Mouse (Mus musculus): Measurements from ENCODE around the gene Elob. TPM values are rescaled to one million over a fixed set of nuclear protein-coding genes. Genes with fewer than 3 reads are reported as not detected.
A peak's percentile ranks its signal among the peaks of the same experiment; 100 is the strongest.

Gene Elob
- polyA plus RNA-seq, 1 experiment from 2014 or later = 1,117 TPM

- no peak for ATAC-seq (ENCODE audit: low FRiP score)
- Histone ChIP-seq H3K9ac (no peak overlapping the region), H3K27me3 (0 out of 2 replicates have a peak, but pooled peaks cover 4% of the 10 kb centered on the region), H3K4me1 (peaks cover 13% of the 10 kb centered on the region), H3K9me3 (replicated peaks) (no peaks in the 10 kb centered on the region), H3K4me2 (replicated peaks) (no peak overlapping the region), H3K4me3 (no peak overlapping the region), H3K36me3 (no peaks in the 10 kb centered on the region), H3K27ac (no peak overlapping the region)
- 93% methylated on average over 8 of the region's 8 CpGs for WGBS
These were observed 33.6 kb downstream of the Elob start for GRCm38 (mm10) chr17:23795323-23795722.

GRCm38 (mm10) chr17:23791079-23791357 lies 37.9 kb downstream of the Elob start:
- Histone ChIP-seq H3K9me3 (replicated peaks) (no peaks in the 10 kb centered on the region), H3K4me2 (replicated peaks) (peak overlapping the region; percentile 54), H3K4me1 (peaks cover 20% of the 10 kb centered on the region), H3K4me3 (peak overlapping the region; percentile 33), H3K36me3 (no peaks in the 10 kb centered on the region), H3K27ac (peak overlapping the region; percentile 87), H3K27me3 (no peaks in the 10 kb centered on the region), H3K9ac (peak overlapping the region; percentile 68)
- 61% methylated on average over 2 of the region's 2 CpGs for WGBS
- peak; percentile 13; the same call in 1 of the 2 replicates for ATAC-seq (ENCODE audit: low FRiP score)

GRCm38 (mm10) chr17:23790269-23791078 lies 38.5 kb downstream of the Elob start, which contains the start of gene Srrm2:
Srrm2 (plus strand) TSS chr17:23790532.
- Histone ChIP-seq H3K4me2 (replicated peaks) (peak within 1 kb of the TSS; percentile 54), H3K36me3 (no peaks in the 10 kb centered on the region), H3K4me1 (peaks cover 20% of the 10 kb centered on the region), H3K9me3 (replicated peaks) (no peaks in the 10 kb centered on the region), H3K9ac (peak within 1 kb of the TSS; percentile 68), H3K27ac (peak within 1 kb of the TSS; percentile 87), H3K27me3 (no peaks in the 10 kb centered on the region), H3K4me3 (peak within 1 kb of the TSS; percentile 33)
- 1% methylated on average over 29 of the region's 29 CpGs for WGBS
- peak; percentile 65 for ATAC-seq (ENCODE audit: low FRiP score)

- 14% methylated on average over 8 of the region's 8 CpGs for WGBS
- Histone ChIP-seq H3K4me2 (replicated peaks) (peak overlapping the region; percentile 54), H3K4me3 (peak overlapping the region; percentile 33), H3K4me1 (peaks cover 20% of the 10 kb centered on the region), H3K9me3 (replicated peaks) (no peaks in the 10 kb centered on the region), H3K27me3 (no peaks in the 10 kb centered on the region), H3K36me3 (no peaks in the 10 kb centered on the region), H3K27ac (peak overlapping the region; percentile 87), H3K9ac (peak overlapping the region; percentile 68)
- ATAC-seq (ENCODE audit: low FRiP score) = no peak
These were observed 39.1 kb downstream of the Elob start for GRCm38 (mm10) chr17:23789749-23790268.

GRCm38 (mm10) chr17:23788973-23789372 lies 40.0 kb downstream of the Elob start:
- H3K4me1 ChIP-seq = peaks cover 20% of the 10 kb centered on the region
- ATAC-seq (ENCODE audit: low FRiP score) = no peak
- H3K9ac ChIP-seq = no peak overlapping the region
- H3K4me3 ChIP-seq = no peak overlapping the region
- H3K4me2 ChIP-seq (replicated peaks) = no peak overlapping the region
- no peaks in the 10 kb centered on the region for H3K27me3 ChIP-seq
- no peaks in the 10 kb centered on the region for H3K9me3 ChIP-seq (replicated peaks)
- no peaks in the 10 kb centered on the region for H3K36me3 ChIP-seq
- H3K27ac ChIP-seq = no peak overlapping the region
- WGBS = 93% methylated on average over 4 of the region's 4 CpGs

- Histone ChIP-seq H3K36me3 (no peaks in the 10 kb centered on the region), H3K27ac (peak overlapping the region; percentile 89), H3K9me3 (replicated peaks) (no peaks in the 10 kb centered on the region), H3K4me1 (peaks cover 17% of the 10 kb centered on the region), H3K9ac (peak overlapping the region; percentile 54; the same call in 1 of the 2 replicates), H3K4me2 (replicated peaks) (peak overlapping the region; percentile 76), H3K27me3 (no peaks in the 10 kb centered on the region), H3K4me3 (peak overlapping the region; percentile 59)
- peak; percentile 58 for ATAC-seq (ENCODE audit: low FRiP score)
- 17% methylated on average over 13 of the region's 13 CpGs for WGBS
These were observed 42.4 kb downstream of the Elob start for GRCm38 (mm10) chr17:23786510-23786931.

- 2% methylated on average over 43 of the region's 43 CpGs for WGBS
- peak within 1 kb of the TSS; percentile 59 for H3K4me3 ChIP-seq
- peak within 1 kb of the TSS; percentile 89 for H3K27ac ChIP-seq
These were observed 43.1 kb downstream of the Elob start, which contains the start of gene Flywch2 for GRCm38 (mm10) chr17:23785561-23786471. Flywch2 (minus strand) TSS chr17:23786081.

GRCm38 (mm10) chr17:23783352-23783751 lies 45.6 kb downstream of the Elob start:
- Histone ChIP-seq H3K9me3 (replicated peaks) (no peaks in the 10 kb centered on the region), H3K36me3 (no peaks in the 10 kb centered on the region), H3K4me1 (no peaks in the 10 kb centered on the region; the same call in 1 of the 2 replicates), H3K27ac (no peak overlapping the region), H3K27me3 (no peaks in the 10 kb centered on the region), H3K4me3 (no peak overlapping the region), H3K4me2 (replicated peaks) (no peak overlapping the region), H3K9ac (no peak overlapping the region)
- no peak for ATAC-seq (ENCODE audit: low FRiP score)

More at GRCm38 (mm10) chr17:23785561-23786471, 43.1 kb downstream of the Elob start, which contains the start of gene Flywch2:
- H3K27me3 ChIP-seq = no peaks in the 10 kb centered on the region
- H3K9ac ChIP-seq = peak within 1 kb of the TSS; percentile 81
- H3K9me3 ChIP-seq (replicated peaks) = no peaks in the 10 kb centered on the region
- peak within 1 kb of the TSS; percentile 76 for H3K4me2 ChIP-seq (replicated peaks)
- H3K36me3 ChIP-seq = no peaks in the 10 kb centered on the region
- H3K4me1 ChIP-seq = peaks cover 10% of the 10 kb centered on the region
- peak; percentile 85 for ATAC-seq (ENCODE audit: low FRiP score)

- H3K4me2 ChIP-seq (replicated peaks) = no peak overlapping the region
- no peaks in the 10 kb centered on the region for H3K27me3 ChIP-seq
- ATAC-seq (ENCODE audit: low FRiP score) = no peak
- no peak overlapping the region for H3K9ac ChIP-seq
- no peaks in the 10 kb centered on the region for H3K9me3 ChIP-seq (replicated peaks)
- H3K4me1 ChIP-seq = peaks cover 4% of the 10 kb centered on the region; the same call in 1 of the 2 replicates
- 68% methylated on average over 2 of the region's 2 CpGs for WGBS
- peaks cover 6% of the 10 kb centered on the region; the same call in 1 of the 2 replicates for H3K36me3 ChIP-seq
- no peak overlapping the region for H3K4me3 ChIP-seq
- H3K27ac ChIP-seq = no peak overlapping the region
These were observed 50.5 kb downstream of the Elob start for GRCm38 (mm10) chr17:23778447-23778846.

- H3K27me3 ChIP-seq = no peaks in the 10 kb centered on the region
- H3K9ac ChIP-seq = no peak overlapping the region
- no peak overlapping the region for H3K4me2 ChIP-seq (replicated peaks)
- H3K27ac ChIP-seq = no peak overlapping the region
- 82% methylated on average over 2 of the region's 2 CpGs for WGBS
- no peaks in the 10 kb centered on the region for H3K9me3 ChIP-seq (replicated peaks)
- H3K4me3 ChIP-seq = no peak overlapping the region
- no peak for ATAC-seq (ENCODE audit: low FRiP score)
- peaks cover 4% of the 10 kb centered on the region; the same call in 1 of the 2 replicates for H3K4me1 ChIP-seq
- peaks cover 6% of the 10 kb centered on the region; the same call in 1 of the 2 replicates for H3K36me3 ChIP-seq
These were observed 51.8 kb downstream of the Elob start for GRCm38 (mm10) chr17:23777141-23777540.

- Histone ChIP-seq H3K4me1 (peaks cover 8% of the 10 kb centered on the region; the same call in 1 of the 2 replicates), H3K36me3 (peaks cover 6% of the 10 kb centered on the region; the same call in 1 of the 2 replicates), H3K27me3 (no peaks in the 10 kb centered on the region), H3K9ac (no peak overlapping the region), H3K4me3 (no peak overlapping the region), H3K27ac (no peak overlapping the region), H3K9me3 (replicated peaks) (no peaks in the 10 kb centered on the region), H3K4me2 (replicated peaks) (no peak overlapping the region)
- ATAC-seq (ENCODE audit: low FRiP score) = no peak
- WGBS = 82% methylated on average over 10 of the region's 10 CpGs
These were observed 52.7 kb downstream of the Elob start for GRCm38 (mm10) chr17:23776216-23776615.
